Mouse (Mus musculus): ENCODE results near the gene Fat1.

GRCm38 (mm10) chr8:45021911-45022665 lies 86.8 kb downstream of the Fat1 start:
- TF ChIP-seq CTCF (IDR thresholded peaks at IDR 0.05; ENCODE audit: extremely low read depth, insufficient read length, insufficient replicate concordance, low read depth, low read length) (no peak), POLR2A (IDR thresholded peaks at IDR 0.05; ENCODE audit: low read depth, low read length) (no peak)

Data from small intestine, adult 2 months (tissue).